Mouse (Mus musculus) cerebellum, postnatal 14 days (tissue): ENCODE measurements around the gene Tbl2.

Experiments used
- DNase-seq, 2 experiments: peaks; one replicate each; pipeline ENCODE4 v3.0.0; 2021; ENCODE audit warnings: mixed read lengths in 2 of 2

Gene Tbl2

GRCm38 (mm10) chr5:135156496-135156895 lies 7.0 kb downstream of the Tbl2 start:
- no peak for DNase-seq

- no peak for DNase-seq
These were observed 11.8 kb downstream of the Tbl2 start for GRCm38 (mm10) chr5:135161221-135161620.

- no peak for DNase-seq
These were observed 12.2 kb downstream of the Tbl2 start for GRCm38 (mm10) chr5:135161650-135162049.

- DNase-seq, result no peak
These were observed 12.9 kb downstream of the Tbl2 start for GRCm38 (mm10) chr5:135162361-135162760.

GRCm38 (mm10) chr5:135162821-135163220 lies 13.4 kb downstream of the Tbl2 start:
- no peak for DNase-seq

- DNase-seq, result no peak
These were observed 17.5 kb downstream of the Tbl2 start for GRCm38 (mm10) chr5:135166909-135167308.

GRCm38 (mm10) chr5:135167469-135167868 lies 18.0 kb downstream of the Tbl2 start:
- no peak for DNase-seq

GRCm38 (mm10) chr5:135168063-135169062 lies 18.9 kb downstream of the Tbl2 start, which contains the start of gene Bcl7b:
Bcl7b (plus strand) TSS chr5:135168283.
- peak; percentile 96 to 97 for DNase-seq

- no peak for DNase-seq
These were observed 20.0 kb downstream of the Tbl2 start for GRCm38 (mm10) chr5:135169479-135169878.

GRCm38 (mm10) chr5:135171688-135172220 lies 22.3 kb downstream of the Tbl2 start:
- DNase-seq, result no peak

- no peak for DNase-seq
These were observed 23.5 kb downstream of the Tbl2 start for GRCm38 (mm10) chr5:135172986-135173385.

- DNase-seq, result no peak
These were observed 25.6 kb downstream of the Tbl2 start for GRCm38 (mm10) chr5:135175086-135175485.

GRCm38 (mm10) chr5:135178523-135178922 lies 29.1 kb downstream of the Tbl2 start:
- DNase-seq, result no peak

- peak; percentile 92 to 94 for DNase-seq
These were observed 29.5 kb downstream of the Tbl2 start for GRCm38 (mm10) chr5:135178996-135179395.

- peak; percentile 54 to 60 for DNase-seq
These were observed 30.2 kb downstream of the Tbl2 start for GRCm38 (mm10) chr5:135179616-135180015.

GRCm38 (mm10) chr5:135180796-135181195 lies 31.3 kb downstream of the Tbl2 start:
- no peak for DNase-seq

GRCm38 (mm10) chr5:135181776-135182175 lies 32.3 kb downstream of the Tbl2 start:
- no peak for DNase-seq

- DNase-seq, result peak in 1 of 2 experiments; percentile 55
These were observed 33.8 kb downstream of the Tbl2 start for GRCm38 (mm10) chr5:135183131-135183861.

- DNase-seq, result no peak
These were observed 35.6 kb downstream of the Tbl2 start for GRCm38 (mm10) chr5:135185016-135185415.

- peak; percentile 35 to 65 for DNase-seq
These were observed 36.1 kb downstream of the Tbl2 start for GRCm38 (mm10) chr5:135185596-135185995.

GRCm38 (mm10) chr5:135186231-135186620 lies 36.8 kb downstream of the Tbl2 start:
- DNase-seq, result no peak

- DNase-seq, result peak; percentile 99
These were observed 37.3 kb downstream of the Tbl2 start, which contains the start of gene Baz1b for GRCm38 (mm10) chr5:135186621-135187348. Baz1b (plus strand) TSS chr5:135187264.
